Mouse (Mus musculus) Patski (cell line): ENCODE data around the gene Clasrp. TPM values are rescaled to one million over a fixed set of nuclear protein-coding genes. Genes with fewer than 3 reads are reported as not detected.
A peak's percentile ranks its signal among the peaks of the same experiment; 100 is the strongest.

Experiments
- ATAC-seq: fragments of 100-300 bp; one replicate; pipeline ENCODE4 v1.8.0; 2021
- CTCF ChIA-PET: fragments of 350-600 bp; sonication (Branson Sonifier 250); formaldehyde crosslinking; loops from one replicate; lab custom pipeline; 2022; ENCODE audit warnings: inconsistent platforms; lab: Charles Lee
- POLR2A ChIA-PET: fragments of 350-600 bp; sonication (Branson Sonifier 250); formaldehyde crosslinking; loops from one replicate; lab custom pipeline; 2022; ENCODE audit warnings: antibody characterized with exemption, inconsistent platforms; lab: Charles Lee
- DNase-seq: peaks from one replicate; pipeline ENCODE4 v3.0.0-alpha.2; 2011; ENCODE audit warnings: low read depth, low spot score
- H3K27me3 ChIP-seq: fragments of 371-371 bp; one replicate; pipeline ENCODE4 v1.5.1; 2021
- CTCF ChIP-seq: fragments of 100-300 bp; IDR thresholded peaks from one replicate; pipeline ENCODE4 v1.5.1; 2021
- in situ Hi-C: fragments of 300-500 bp; cut with MboI; formaldehyde crosslinking; loops from 3 replicates; pipeline ENCODE4 v1.11.1; 2018; ENCODE audit warnings: low pct_unique_long_range_greater_than_20kb, mixed read lengths
- polyA plus RNA-seq: library from polyadenylated mRNA; unstranded; gene quantifications from one replicate; pipeline ENCODE4 v1.2.3, GENCODE M21; 2021

Clasrp gene
- polyA plus RNA-seq, 1 experiment from 2014 or later = 50.7 TPM

- H3K27me3 ChIP-seq = no peaks in the 10 kb centered on the region
- CTCF ChIA-PET = no interaction called here
- ATAC-seq (no peak), DNase-seq (no peak)
- in situ Hi-C loops = no loop called here
- no peak for TF ChIP-seq CTCF
- POLR2A ChIA-PET = no interaction called here
These were observed 38.5 kb downstream of the Clasrp start for GRCm38 (mm10) chr7:19565803-19566202.

GRCm38 (mm10) chr7:19564455-19564854 is 39.8 kb downstream of the Clasrp start:
- no peak for TF ChIP-seq CTCF
- ChIA-PET POLR2A (no interaction called here), CTCF (no interaction called here)
- DNase-seq = no peak
- no peaks in the 10 kb centered on the region for H3K27me3 ChIP-seq
- in situ Hi-C loops = no loop called here
- no peak for ATAC-seq

GRCm38 (mm10) chr7:19563884-19564283 is 40.4 kb downstream of the Clasrp start:
- no peak for TF ChIP-seq CTCF
- in situ Hi-C loops = no loop called here
- ChIA-PET POLR2A (no interaction called here), CTCF (interaction anchor here (1.7 kb wide), 1 partner anchor 60 kb away, joined by 4 read pairs; no protein-coding TSS in a partner anchor)
- ATAC-seq = no peak
- H3K27me3 ChIP-seq = no peaks in the 10 kb centered on the region
- DNase-seq = no peak

GRCm38 (mm10) chr7:19562643-19563410 is 41.5 kb downstream of the Clasrp start, which contains the start of gene Ppp1r37:
TSS of gene Ppp1r37 (minus strand) at chr7:19563076.
- DNase-seq (no peak), ATAC-seq (no peak)
- no peaks in the 10 kb centered on the region for H3K27me3 ChIP-seq
- no peak for TF ChIP-seq CTCF
- CTCF ChIA-PET = interaction anchor here (0.8 to 1.7 kb wide), 3 partner anchors 10 to 138 kb away, joined by 3 to 4 read pairs (median 4); no protein-coding TSS in a partner anchor
- POLR2A ChIA-PET = interaction anchor here (0.6 to 2.6 kb wide), 4 partner anchors 8 to 551 kb away, joined by 3 to 10 read pairs (median 6); no protein-coding TSS in a partner anchor
- in situ Hi-C loops = no loop called here

GRCm38 (mm10) chr7:19561765-19562642 is 42.3 kb downstream of the Clasrp start:
- peak; percentile 48 for ATAC-seq
- in situ Hi-C loops = no loop called here
- peak; percentile 68 for DNase-seq
- ChIA-PET CTCF (interaction anchor here (0.8 to 1.7 kb wide), 5 partner anchors 9 to 139 kb away, joined by 3 to 5 read pairs (median 4); no protein-coding TSS in a partner anchor), POLR2A (interaction anchor here (0.6 to 2.6 kb wide), 5 partner anchors 9 to 550 kb away, joined by 3 to 10 read pairs (median 4); no protein-coding TSS in a partner anchor)
- no peaks in the 10 kb centered on the region for H3K27me3 ChIP-seq
- no peak for TF ChIP-seq CTCF

- no peak for TF ChIP-seq CTCF
- in situ Hi-C loops = no loop called here
- DNase-seq (no peak), ATAC-seq (no peak)
- no peaks in the 10 kb centered on the region for H3K27me3 ChIP-seq
- ChIA-PET POLR2A (interaction anchor here (1.6 to 2.6 kb wide), 3 partner anchors 9 to 21 kb away, joined by 3 to 10 read pairs (median 4); no protein-coding TSS in a partner anchor), CTCF (interaction anchor here (1.2 to 1.7 kb wide), 3 partner anchors 13 to 28 kb away, joined by 3 to 5 read pairs (median 5); no protein-coding TSS in a partner anchor)
These were observed 42.9 kb downstream of the Clasrp start for GRCm38 (mm10) chr7:19561431-19561764.

- CTCF ChIA-PET = interaction anchor here (1.2 to 1.7 kb wide), 3 partner anchors 12 to 29 kb away, joined by 3 to 5 read pairs (median 5); no protein-coding TSS in a partner anchor
- no peaks in the 10 kb centered on the region for H3K27me3 ChIP-seq
- ATAC-seq (peak; percentile 35), DNase-seq (no peak)
- POLR2A ChIA-PET = interaction anchor here (1.9 to 2.6 kb wide), 2 partner anchors 12 to 21 kb away, joined by 4 to 10 read pairs; no protein-coding TSS in a partner anchor
- in situ Hi-C loops = no loop called here
- TF ChIP-seq CTCF = no peak
These were observed 43.6 kb downstream of the Clasrp start for GRCm38 (mm10) chr7:19560491-19561260.

GRCm38 (mm10) chr7:19558965-19559364 is 45.3 kb downstream of the Clasrp start:
- DNase-seq (no peak), ATAC-seq (no peak)
- ChIA-PET CTCF (interaction anchor here (1.0 to 2.0 kb wide), 5 partner anchors 12 to 31 kb away, joined by 3 to 7 read pairs (median 4); no protein-coding TSS in a partner anchor), POLR2A (interaction anchor here (0.6 kb wide), 2 partner anchors 17 to 92 kb away, joined by 3 to 4 read pairs; no protein-coding TSS in a partner anchor)
- no peaks in the 10 kb centered on the region for H3K27me3 ChIP-seq
- in situ Hi-C loops = no loop called here
- TF ChIP-seq CTCF = no peak
